Mouse (Mus musculus) small intestine, adult 2 months (tissue): ENCODE data around the gene Ntm. TPM values are rescaled to one million over a fixed set of nuclear protein-coding genes. Genes with fewer than 3 reads are reported as not detected.

Source experiments
- H3K27ac ChIP-seq: fragments of 200-500 bp; 2 replicates; pipeline ENCODE4 v1.5.1; 2012; ENCODE audit warnings: low read depth, low read length, control low read depth, inconsistent platforms; ENCODE audit not compliant: insufficient read depth
- H3K27me3 ChIP-seq: fragments of 200-500 bp; 2 replicates; pipeline ENCODE4 v1.6.1; 2012; ENCODE audit warnings: mild to moderate bottlenecking, moderate library complexity, low read length, inconsistent platforms; ENCODE audit not compliant: control insufficient read depth, insufficient read depth
- H3K36me3 ChIP-seq: fragments of 200-500 bp; 2 replicates; pipeline ENCODE4 v1.6.1; 2012; ENCODE audit warnings: mild to moderate bottlenecking, low read length, control low read depth, inconsistent platforms; ENCODE audit not compliant: control insufficient read depth, insufficient read depth
- H3K4me1 ChIP-seq: fragments of 200-500 bp; 2 replicates; pipeline ENCODE4 v1.6.1; 2012; ENCODE audit warnings: low read length, inconsistent platforms, mixed read lengths; ENCODE audit not compliant: control insufficient read depth, insufficient read depth, insufficient read length
- H3K4me3 ChIP-seq: fragments of 200-500 bp; 2 replicates; pipeline ENCODE4 v1.5.1; 2012; ENCODE audit warnings: low read depth, mild to moderate bottlenecking, control low read depth, inconsistent platforms, low read length, moderate library complexity
- CTCF ChIP-seq: fragments of 200-500 bp; IDR thresholded peaks from 2 replicates; pipeline ENCODE4 v1.5.1; 2012; ENCODE audit warnings: low read depth, mild to moderate bottlenecking, control low read depth, inconsistent platforms, low read length, moderate library complexity, mixed read lengths; ENCODE audit not compliant: insufficient replicate concordance, insufficient read length; ENCODE audit errors: extremely low read depth
- POLR2A ChIP-seq: fragments of 200-500 bp; IDR thresholded peaks from 2 replicates; pipeline ENCODE4 v1.6.1; 2012; ENCODE audit warnings: low read depth, mild to moderate bottlenecking, control low read depth, inconsistent platforms, low read length, moderate library complexity
- WGBS: fragments of 180-500 bp; shearing (Covaris S2); methylation state at CpG from one replicate; pipeline ENCODE4 v1.1.7; 2018; 5-methylcytosine and 5-hydroxymethylcytosine counted together
- polyA plus RNA-seq: library from polyadenylated mRNA; depleted of rRNA; stranded (reverse); fragments of >200 nt; gene quantifications from 2 replicates; pipeline ENCODE4 v1.2.3, GENCODE M21; 2012

Gene Ntm
- polyA plus RNA-seq, 1 experiment = 0.10 TPM

- 77% methylated on average over 6 of the region's 6 CpGs for WGBS
Measured at GRCm38 (mm10) chr9:29859256-29860048, 103.5 kb downstream of the Ntm start.

GRCm38 (mm10) chr9:29848735-29849455 is 114.0 kb downstream of the Ntm start:
- Histone ChIP-seq H3K27me3 (no peaks in the 10 kb centered on the region), H3K4me3 (no peak overlapping the region), H3K27ac (no peak overlapping the region), H3K4me1 (no peaks in the 10 kb centered on the region), H3K36me3 (no peaks in the 10 kb centered on the region)
- 50% methylated on average over 8 of the region's 8 CpGs for WGBS
- TF ChIP-seq CTCF = no peak
- TF ChIP-seq POLR2A = no peak

More at GRCm38 (mm10) chr9:29859256-29860048, 103.5 kb downstream of the Ntm start:
- Histone ChIP-seq H3K27me3 (no peaks in the 10 kb centered on the region), H3K27ac (no peak overlapping the region), H3K4me3 (no peak overlapping the region), H3K36me3 (no peaks in the 10 kb centered on the region), H3K4me1 (no peaks in the 10 kb centered on the region)
- no peak for TF ChIP-seq CTCF
- TF ChIP-seq POLR2A = no peak

- Histone ChIP-seq H3K4me1 (no peaks in the 10 kb centered on the region), H3K27ac (no peak overlapping the region), H3K36me3 (no peaks in the 10 kb centered on the region), H3K4me3 (no peak overlapping the region), H3K27me3 (no peaks in the 10 kb centered on the region)
- 78% methylated on average over 6 of the region's 6 CpGs for WGBS
- TF ChIP-seq CTCF (no peak), POLR2A (no peak)
Measured at GRCm38 (mm10) chr9:29837344-29837743, 125.6 kb downstream of the Ntm start.

- Histone ChIP-seq H3K4me3 (no peak overlapping the region), H3K4me1 (no peaks in the 10 kb centered on the region), H3K27me3 (no peaks in the 10 kb centered on the region), H3K27ac (no peak overlapping the region), H3K36me3 (no peaks in the 10 kb centered on the region)
- WGBS = 82% methylated on average over 5 of the region's 5 CpGs
- no peak for TF ChIP-seq CTCF
- no peak for TF ChIP-seq POLR2A
Measured at GRCm38 (mm10) chr9:29834911-29835310, 128.0 kb downstream of the Ntm start.

DNA sequence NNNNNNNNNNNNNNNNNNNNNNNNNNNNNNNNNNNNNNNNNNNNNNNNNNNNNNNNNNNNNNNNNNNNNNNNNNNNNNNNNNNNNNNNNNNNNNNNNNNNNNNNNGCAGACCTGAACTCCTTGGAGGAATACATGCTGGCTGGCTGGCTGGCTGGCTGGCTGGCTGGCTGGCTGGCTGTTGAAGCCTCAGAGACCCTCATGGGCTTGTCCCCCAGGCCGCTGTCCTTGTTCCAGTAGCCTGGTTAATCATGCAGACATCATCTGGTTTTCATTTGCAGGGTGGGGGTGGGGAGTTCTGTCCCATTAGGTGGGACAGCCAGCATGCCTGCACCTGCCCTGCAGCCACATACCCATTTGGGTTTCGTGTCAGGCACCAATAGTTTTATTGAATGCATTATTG is 129.2 kb downstream of the Ntm start:
- Histone ChIP-seq H3K4me1 (no peaks in the 10 kb centered on the region), H3K27ac (no peak overlapping the region), H3K36me3 (no peaks in the 10 kb centered on the region), H3K27me3 (no peaks in the 10 kb centered on the region), H3K4me3 (no peak overlapping the region)
- WGBS = 48% methylated on average over 2 of the region's 2 CpGs
- TF ChIP-seq POLR2A (no peak), CTCF (no peak)

GRCm38 (mm10) chr9:29827240-29827660 is 135.7 kb downstream of the Ntm start:
- Histone ChIP-seq H3K4me3 (no peak overlapping the region), H3K27ac (no peak overlapping the region), H3K4me1 (no peaks in the 10 kb centered on the region), H3K36me3 (no peaks in the 10 kb centered on the region), H3K27me3 (no peaks in the 10 kb centered on the region)
- WGBS = 49% methylated on average over 5 of the region's 5 CpGs
- TF ChIP-seq CTCF (no peak), POLR2A (no peak)

GRCm38 (mm10) chr9:29825236-29825635 is 137.7 kb downstream of the Ntm start:
- WGBS = 87% methylated on average over 5 of the region's 5 CpGs
- TF ChIP-seq CTCF = no peak
- no peak for TF ChIP-seq POLR2A
- Histone ChIP-seq H3K27ac (no peak overlapping the region), H3K36me3 (no peaks in the 10 kb centered on the region), H3K4me3 (no peak overlapping the region), H3K4me1 (no peaks in the 10 kb centered on the region), H3K27me3 (no peaks in the 10 kb centered on the region)
